Mouse (Mus musculus) gastrocnemius, adult 18-20 months (tissue): ENCODE measurements around the gene Pank4. TPM values are rescaled to one million over a fixed set of nuclear protein-coding genes. Genes with fewer than 3 reads are reported as not detected.

Experiments
- DNase-seq: peaks from one replicate; pipeline ENCODE4 v3.0.0; 2021; ENCODE audit warnings: low spot score
- long read RNA-seq, 2 experiments: library from polyadenylated mRNA; stranded (forward); transcript quantifications; one replicate each; pipeline ENCODE4 v2.0.0; 2021
- total RNA-seq, 2 experiments: library from RNA; stranded (reverse); gene quantifications; 2 replicates each; pipeline ENCODE4 v1.2.3; 2021

Pank4 gene
- total RNA-seq = 10 to 100 TPM; 31.9 to 35.6 TPM
- long read RNA-seq, experiment 1, transcript Pank4-201 (19 exons, 2,508 nt) = major isoform, 43 of 68 reads
- long read RNA-seq, experiment 1, partial matches to known transcripts = 7 of 68 reads
- long read RNA-seq, experiment 1, other reads (novel, unspliced or antisense) = 17 of 68 reads
- long read RNA-seq, experiment 2, transcript Pank4-201 (19 exons, 2,508 nt) = major isoform, 40 of 57 reads
- long read RNA-seq, experiment 2, partial matches to known transcripts = 6 of 57 reads
- long read RNA-seq, experiment 2, other reads (novel, unspliced or antisense) = 11 of 57 reads

- DNase-seq = peak; percentile 94
Observed at GRCm38 (mm10) chr4:154963901-154964580, at the start of gene Pank4. Gene Pank4, plus strand, starts transcription at chr4:154964123.

GRCm38 (mm10) chr4:154914252-154914651 is 49.7 kb upstream of the Pank4 start:
- DNase-seq = no peak

DNA sequence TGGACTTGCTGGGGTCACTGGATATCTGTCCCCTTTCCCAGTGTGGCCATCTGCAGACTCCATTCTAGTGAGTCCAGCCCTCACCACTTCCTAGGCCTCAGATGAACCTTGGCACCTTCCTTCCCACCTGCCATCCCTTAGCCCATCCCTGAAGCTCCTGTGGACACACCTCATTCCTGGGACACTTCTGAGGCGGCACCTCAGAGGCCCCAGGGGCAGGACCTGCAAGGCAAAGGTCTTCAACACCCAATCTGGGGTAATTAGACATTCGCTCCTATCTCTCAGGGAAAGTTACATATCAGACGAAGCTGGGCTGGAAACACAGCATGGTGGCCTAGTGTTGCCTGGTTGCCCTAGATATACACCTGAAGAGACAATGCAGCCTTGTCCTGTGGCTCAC is 49.2 kb upstream of the Pank4 start:
- DNase-seq = no peak

DNA sequence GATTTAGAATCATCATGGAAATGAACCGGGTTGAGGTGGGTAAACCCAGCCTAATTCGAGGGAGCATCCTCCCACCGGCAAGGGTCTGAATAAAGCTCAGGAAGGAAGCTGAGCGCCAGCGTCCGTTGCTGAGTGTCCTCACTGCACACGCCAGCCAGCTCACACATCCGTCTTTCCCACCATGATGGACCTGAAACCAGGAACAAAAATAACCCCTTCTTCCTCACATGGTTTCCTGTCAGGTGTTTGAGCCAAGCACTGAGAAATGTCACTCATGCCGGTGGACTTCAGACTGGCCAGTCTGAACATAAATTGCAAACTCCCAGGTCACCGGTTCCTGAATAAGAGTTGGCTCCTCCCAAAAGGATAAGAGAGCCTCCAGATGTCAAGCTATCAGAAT is 48.6 kb upstream of the Pank4 start:
- DNase-seq = no peak

- DNase-seq = no peak
Observed at GRCm38 (mm10) chr4:154916662-154917061, 47.3 kb upstream of the Pank4 start.

- DNase-seq = peak; percentile 75
Observed at GRCm38 (mm10) chr4:154922291-154922690, 41.6 kb upstream of the Pank4 start.

GRCm38 (mm10) chr4:154922931-154923330 is 41.0 kb upstream of the Pank4 start:
- DNase-seq = no peak

DNA sequence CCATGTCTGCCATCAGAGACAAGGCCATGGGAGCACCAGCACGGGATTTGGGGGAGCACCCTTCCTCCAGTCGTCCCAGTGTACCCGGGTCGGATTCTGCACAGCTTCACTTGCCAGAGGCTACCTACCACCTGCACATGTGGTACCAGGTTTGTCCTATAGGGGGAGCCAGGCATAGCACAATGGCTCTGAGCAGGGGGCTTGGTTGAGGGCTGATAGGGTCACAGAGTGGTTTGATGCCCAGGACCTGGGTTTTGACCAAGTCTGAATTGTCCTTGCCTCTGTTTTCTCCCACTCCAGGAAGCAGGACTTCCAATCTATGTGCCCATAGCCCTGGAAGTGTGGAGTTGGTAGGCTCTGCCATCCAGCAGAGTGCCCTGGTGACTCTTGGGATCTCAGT is 38.5 kb upstream of the Pank4 start:
- no peak for DNase-seq

GRCm38 (mm10) chr4:154926969-154927898 is 36.7 kb upstream of the Pank4 start:
- DNase-seq = no peak

GRCm38 (mm10) chr4:154927899-154928337 is 36.0 kb upstream of the Pank4 start:
- DNase-seq = peak; percentile 60

GRCm38 (mm10) chr4:154928395-154929087 is 35.4 kb upstream of the Pank4 start, which contains the start of gene Tnfrsf14:
Gene Tnfrsf14, minus strand, starts transcription at chr4:154928563.
- no peak for DNase-seq

- peak; percentile 72 for DNase-seq
Observed at GRCm38 (mm10) chr4:154929088-154929660, 34.7 kb upstream of the Pank4 start.

GRCm38 (mm10) chr4:154933306-154933907 is 30.5 kb upstream of the Pank4 start:
- no peak for DNase-seq

GRCm38 (mm10) chr4:154934800-154935199 is 29.1 kb upstream of the Pank4 start:
- no peak for DNase-seq

- DNase-seq = no peak
Observed at GRCm38 (mm10) chr4:154935788-154936187, 28.1 kb upstream of the Pank4 start.

DNA sequence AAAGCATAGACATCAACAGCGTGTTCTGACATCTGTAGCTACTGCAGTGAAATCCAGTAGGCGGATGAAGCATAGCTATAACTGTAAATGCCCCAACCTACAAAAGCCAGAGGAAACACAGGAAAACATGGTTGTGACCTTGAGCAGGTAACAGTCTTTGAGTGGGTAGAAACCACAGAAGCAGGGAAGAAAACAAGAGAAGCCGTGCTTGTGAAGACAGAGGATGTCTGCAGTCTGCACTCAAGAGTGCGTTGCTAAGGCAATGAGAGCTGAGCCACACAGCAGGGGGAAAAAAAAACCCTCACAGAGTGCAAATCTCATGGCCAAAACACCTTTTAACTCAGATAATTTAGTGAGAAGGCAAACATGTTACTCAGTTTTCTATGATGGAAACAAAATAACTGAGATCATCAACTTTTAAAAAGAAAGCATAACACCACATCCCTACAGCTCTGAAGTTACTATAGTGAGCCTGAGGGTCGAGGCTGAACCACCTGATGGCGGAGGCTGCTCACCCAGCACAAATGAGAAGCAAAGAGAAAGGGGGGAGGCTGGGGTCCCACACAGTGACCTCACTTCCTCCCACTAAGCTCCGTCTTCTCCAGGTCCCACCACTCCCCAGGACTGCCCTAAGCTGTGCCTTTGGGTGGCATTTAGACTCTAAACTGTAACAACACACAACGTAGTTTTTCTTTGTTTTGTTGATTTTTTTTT is 27.2 kb upstream of the Pank4 start:
- no peak for DNase-seq

- DNase-seq = no peak
Observed at GRCm38 (mm10) chr4:154937746-154938145, 26.2 kb upstream of the Pank4 start.

DNA sequence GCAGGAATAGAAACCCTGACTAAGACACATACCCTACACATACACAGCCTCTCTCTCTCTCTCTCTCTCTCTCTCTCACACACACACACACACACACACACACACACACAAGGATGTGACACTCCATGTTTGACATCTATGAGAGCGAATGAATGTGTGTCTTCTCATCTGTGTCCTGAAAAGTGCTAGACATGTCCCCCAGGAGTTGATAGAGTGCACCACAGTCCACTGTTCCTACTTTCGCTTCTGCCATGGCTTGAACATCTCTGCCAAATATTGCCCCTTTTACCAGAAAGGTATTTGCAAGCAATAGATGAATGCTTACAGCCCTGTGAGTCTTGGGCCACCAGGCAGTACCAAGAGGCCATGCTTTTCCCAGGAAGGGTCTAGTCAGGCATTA is 23.8 kb upstream of the Pank4 start:
- no peak for DNase-seq

GRCm38 (mm10) chr4:154941831-154942230 is 22.1 kb upstream of the Pank4 start:
- DNase-seq = no peak
